Mouse (Mus musculus): Measurements from ENCODE around the gene Clcn7.

Gene Clcn7

DNA sequence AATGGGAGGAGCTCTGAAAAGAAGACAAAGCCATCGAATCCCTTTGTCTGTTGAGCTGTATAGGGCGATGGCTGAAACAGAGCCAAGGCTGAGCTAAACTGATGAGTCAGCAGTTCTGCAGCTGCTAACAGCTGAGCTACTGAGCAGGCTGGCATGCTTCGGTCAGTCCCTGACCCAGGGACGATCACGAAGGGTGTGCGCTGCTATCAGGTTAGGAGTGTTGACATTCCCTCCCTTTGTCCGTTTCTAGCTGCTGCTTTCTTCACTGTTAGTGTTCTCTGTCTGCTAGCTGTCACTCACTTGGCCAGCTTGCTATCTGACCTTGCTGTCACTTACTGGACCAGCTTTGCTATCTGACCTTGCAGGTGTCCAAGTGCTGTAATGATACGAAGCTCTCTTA, 6.1 kb upstream of the Clcn7 start:
- no peak for ATAC-seq (ENCODE audit: low TSS enrichment)

- no peak for ATAC-seq (ENCODE audit: low TSS enrichment)
These were observed 5.5 kb upstream of the Clcn7 start for GRCm38 (mm10) chr17:25127681-25128080.

DNA sequence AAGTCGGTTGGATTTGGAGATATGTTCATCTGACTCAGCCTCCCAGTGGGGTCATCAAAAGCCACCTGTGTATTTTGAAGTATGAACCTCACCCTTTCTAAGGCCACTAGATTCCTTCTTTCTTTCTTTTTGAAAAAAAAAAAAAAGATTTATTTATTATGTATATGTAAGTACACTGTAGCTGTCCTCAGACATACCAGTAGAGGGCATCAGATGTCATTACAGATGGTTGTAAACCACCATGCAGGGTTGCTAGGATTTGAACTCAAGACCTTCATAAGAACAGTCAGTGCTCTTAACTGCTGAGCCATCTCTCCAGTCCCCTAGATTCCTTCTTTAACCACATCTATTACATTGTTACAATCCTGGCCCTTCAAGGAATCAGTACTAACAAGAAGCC, 3.1 kb upstream of the Clcn7 start:
- ATAC-seq (ENCODE audit: low TSS enrichment), result no peak

- ATAC-seq (ENCODE audit: low TSS enrichment), result no peak
These were observed 2.4 kb downstream of the Clcn7 start for GRCm38 (mm10) chr17:25135622-25136021.

DNA sequence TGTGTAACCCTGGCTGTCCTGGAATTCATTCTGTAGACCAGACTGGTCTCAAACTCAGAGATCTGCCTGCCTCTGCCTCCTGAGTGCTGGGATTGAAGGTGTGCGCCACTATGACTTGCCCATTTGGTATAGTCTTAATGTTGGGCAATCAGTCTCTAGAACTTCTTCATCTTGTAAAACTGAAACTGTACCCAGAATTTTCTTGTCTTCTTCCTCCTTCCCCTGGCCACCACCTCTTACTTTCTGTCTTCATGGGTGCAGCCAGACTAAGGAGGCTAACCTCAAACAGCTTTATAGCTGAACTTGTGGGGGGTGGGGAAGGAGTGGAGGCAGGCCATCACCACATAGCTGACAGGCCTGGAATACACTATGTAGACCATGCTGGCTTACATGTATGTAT, 5.6 kb downstream of the Clcn7 start:
- ATAC-seq (ENCODE audit: low TSS enrichment), result no peak

DNA sequence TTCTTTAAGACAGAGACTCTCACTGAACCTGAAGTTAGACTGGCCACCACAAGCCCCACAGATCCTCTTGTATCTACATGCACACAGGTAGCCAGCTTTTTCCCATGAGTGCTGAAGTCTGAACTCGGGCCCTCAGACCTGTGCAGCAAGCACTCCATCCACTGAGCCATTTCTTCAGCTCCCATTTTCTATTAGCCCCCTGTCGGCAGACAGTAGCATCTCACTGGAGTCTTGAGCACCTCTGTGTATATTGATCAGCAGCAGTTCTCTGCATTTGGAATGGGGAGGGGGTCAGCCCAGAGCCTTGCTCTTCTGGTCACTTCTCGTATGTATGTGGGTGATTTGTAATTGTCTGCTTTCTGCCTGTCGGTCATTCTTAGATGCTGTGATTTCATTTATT, 6.8 kb downstream of the Clcn7 start:
- no peak for ATAC-seq (ENCODE audit: low TSS enrichment)

DNA sequence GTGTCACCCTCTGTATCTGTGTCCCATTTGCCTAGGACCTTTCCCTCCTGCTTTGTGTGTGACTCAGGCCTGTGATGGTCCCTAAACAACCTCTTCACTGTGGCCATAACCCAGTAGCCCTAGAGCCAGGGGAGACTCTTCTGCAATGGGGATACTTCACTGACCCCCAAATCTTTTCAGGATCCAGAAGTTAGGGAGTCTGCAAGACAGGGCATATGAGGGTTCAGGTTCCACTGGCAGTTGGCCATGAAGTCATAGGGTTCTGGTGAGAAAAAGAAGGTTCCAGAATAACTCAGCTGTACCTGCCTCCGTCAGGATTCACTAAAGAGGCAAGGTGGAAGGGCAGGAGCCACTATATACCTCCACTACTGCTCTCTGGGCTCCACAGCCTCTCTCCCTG, 29.0 kb downstream of the Clcn7 start, which contains the start of gene Ccdc154:
Ccdc154 (plus strand) TSS at position 301 of the 400 bp plus-strand sequence.
- ATAC-seq (ENCODE audit: low TSS enrichment), result no peak

DNA sequence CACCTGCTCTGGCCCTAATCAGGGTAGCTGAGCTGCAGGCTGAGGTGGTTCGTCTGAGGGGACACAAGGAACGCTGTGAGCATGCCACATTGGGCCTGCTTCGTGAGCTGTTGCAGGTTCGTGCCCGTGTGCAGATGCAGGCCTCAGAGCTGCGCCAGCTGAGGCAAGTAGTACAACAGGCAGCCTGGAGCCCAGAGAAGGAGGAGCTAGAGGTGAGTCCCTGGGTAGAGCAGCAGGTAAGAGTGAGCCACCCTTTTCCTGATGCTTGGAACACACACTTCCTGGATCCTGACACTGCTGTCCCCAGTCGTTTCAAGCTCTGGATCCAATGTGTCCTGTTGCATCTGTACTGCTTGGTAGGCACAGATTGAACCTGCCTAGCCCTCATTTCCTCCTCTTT, 30.2 kb downstream of the Clcn7 start:
- ATAC-seq (ENCODE audit: low TSS enrichment), result no peak

DNA sequence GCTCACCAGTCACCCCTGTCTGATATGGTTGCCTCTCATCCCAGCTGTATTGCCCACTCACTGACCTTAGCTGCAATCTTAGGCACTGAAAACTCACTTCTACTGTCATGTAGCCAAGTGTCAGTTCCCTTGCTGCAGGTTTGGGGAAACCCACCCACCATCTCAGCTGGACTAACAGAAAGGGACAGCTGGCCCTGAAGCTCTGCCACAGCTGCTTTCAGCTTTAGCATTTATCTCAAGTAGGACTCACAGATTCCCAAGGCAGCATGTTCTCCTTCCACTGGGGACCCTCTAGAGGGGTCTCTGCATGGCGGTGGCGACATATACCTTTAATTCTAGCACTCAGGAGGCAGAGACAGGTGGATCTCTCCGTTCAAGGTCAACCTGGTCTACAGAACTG, 31.6 kb downstream of the Clcn7 start:
- no peak for ATAC-seq (ENCODE audit: low TSS enrichment)

GRCm38 (mm10) chr17:25165970-25166671, 32.9 kb downstream of the Clcn7 start:
- no peak for ATAC-seq (ENCODE audit: low TSS enrichment)

GRCm38 (mm10) chr17:25169706-25170105, 36.5 kb downstream of the Clcn7 start:
- no peak for ATAC-seq (ENCODE audit: low TSS enrichment)

DNA sequence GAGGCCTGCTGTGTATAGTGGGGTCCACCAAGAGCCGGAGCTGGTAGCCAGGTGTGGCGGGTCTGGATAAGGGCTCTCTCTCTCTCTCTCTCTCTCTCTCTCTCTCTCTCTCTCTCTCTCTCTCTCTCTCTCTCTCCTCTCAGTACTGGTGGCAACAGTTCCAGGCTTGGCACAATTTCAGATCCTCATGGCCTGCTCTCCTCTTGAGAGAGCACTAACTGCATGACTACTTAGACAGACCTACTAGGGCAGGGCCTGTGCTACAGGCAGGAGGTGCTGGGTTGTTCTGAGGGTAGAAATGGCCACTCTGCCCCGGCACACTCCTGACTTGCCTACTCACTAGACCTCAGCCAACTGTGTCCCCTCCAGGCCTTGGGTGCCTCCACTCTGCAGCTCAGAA, 39.4 kb downstream of the Clcn7 start:
- no peak for ATAC-seq (ENCODE audit: low TSS enrichment)

GRCm38 (mm10) chr17:25175411-25175810, 42.2 kb downstream of the Clcn7 start, which contains the start of gene Gm38655:
Gene Gm38655, minus strand, starts transcription at chr17:25175471.
- ATAC-seq (ENCODE audit: low TSS enrichment), result no peak

DNA sequence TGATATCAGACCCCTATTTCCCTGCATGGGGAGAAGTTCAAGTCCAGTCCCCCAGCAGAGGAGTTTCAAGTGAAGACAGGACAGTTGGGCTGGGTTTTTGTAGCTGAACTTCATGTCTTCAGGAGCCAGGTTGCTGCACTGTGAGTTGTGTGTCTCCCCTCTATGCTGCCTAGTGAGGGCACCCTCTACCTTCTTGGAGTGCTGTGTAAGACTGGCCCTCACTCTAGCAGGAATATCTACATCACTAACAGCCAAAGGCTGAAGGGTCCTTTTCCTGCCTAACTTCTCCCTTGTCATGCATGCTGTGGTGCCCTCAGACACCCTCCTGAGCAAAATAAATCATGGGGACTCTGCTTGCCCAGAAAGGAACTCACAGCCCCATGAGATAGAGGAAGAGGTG, 50.0 kb downstream of the Clcn7 start:
- ATAC-seq (ENCODE audit: low TSS enrichment), result no peak

DNA sequence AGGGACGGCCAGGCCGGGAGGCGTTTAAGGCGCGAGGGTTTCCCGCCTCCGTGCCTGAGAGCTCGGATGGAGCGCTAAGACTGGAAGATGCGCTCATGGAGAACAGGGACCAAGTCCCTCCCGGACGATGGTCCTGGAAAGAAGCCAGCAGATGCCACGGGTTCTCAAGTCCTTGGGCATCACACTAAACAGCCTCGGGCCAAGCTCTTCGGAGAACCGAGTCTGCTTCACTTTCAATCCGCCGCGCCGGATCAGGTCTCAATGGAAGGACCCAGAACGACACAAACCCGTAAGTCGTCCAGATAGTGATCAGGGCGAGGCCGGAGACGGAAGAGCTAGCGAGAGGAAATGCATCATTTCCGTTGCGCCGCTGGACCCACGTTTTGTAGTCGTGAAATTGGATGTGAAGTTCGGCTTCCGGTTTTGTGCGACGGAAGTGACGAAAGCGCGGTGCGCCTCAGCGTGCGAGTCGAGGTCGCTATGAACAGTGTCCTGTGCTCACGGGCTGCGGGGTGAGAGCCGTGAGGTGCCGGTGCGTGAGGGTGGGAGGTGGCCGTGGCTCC, 51.0 kb downstream of the Clcn7 start, which contains the start of gene BC003965:
BC003965 (plus strand) TSS at position 426 of the 563 bp plus-strand sequence.
- peak; percentile 92 for ATAC-seq (ENCODE audit: low TSS enrichment)

DNA sequence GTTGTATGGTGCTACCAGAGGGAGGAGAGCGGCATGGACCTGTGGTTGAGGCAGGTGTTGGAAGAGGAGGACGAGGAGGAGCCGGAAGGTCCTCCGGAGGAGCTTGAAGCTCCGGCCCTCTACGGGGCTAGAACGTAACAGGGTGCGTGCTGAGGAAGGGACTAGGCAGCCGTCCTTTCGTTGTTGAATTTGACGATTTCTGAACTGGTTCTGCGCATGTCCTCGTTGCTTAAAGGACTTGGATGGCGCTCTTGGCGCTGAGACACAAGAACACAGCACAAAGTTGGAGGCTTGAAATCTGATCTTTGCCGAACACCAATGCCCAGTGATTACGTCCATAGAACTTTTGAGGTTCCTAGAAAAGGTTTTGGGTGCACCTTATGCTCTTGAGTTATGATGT, 51.8 kb downstream of the Clcn7 start:
- ATAC-seq (ENCODE audit: low TSS enrichment), result 0 out of 2 replicates have a peak, but pooled peaks have one; percentile 3

GRCm38 (mm10) chr17:25187784-25188149, 54.6 kb downstream of the Clcn7 start:
- no peak for ATAC-seq (ENCODE audit: low TSS enrichment)

- no peak for ATAC-seq (ENCODE audit: low TSS enrichment)
These were observed 55.2 kb downstream of the Clcn7 start, which contains the start of gene Unkl for GRCm38 (mm10) chr17:25188150-25189031. Gene Unkl, plus strand, starts transcription at chr17:25188397.

- ATAC-seq (ENCODE audit: low TSS enrichment), result no peak
These were observed 55.9 kb downstream of the Clcn7 start for GRCm38 (mm10) chr17:25189091-25189490.

- ATAC-seq (ENCODE audit: low TSS enrichment), result no peak
These were observed 69.2 kb downstream of the Clcn7 start for GRCm38 (mm10) chr17:25202401-25202800.

DNA sequence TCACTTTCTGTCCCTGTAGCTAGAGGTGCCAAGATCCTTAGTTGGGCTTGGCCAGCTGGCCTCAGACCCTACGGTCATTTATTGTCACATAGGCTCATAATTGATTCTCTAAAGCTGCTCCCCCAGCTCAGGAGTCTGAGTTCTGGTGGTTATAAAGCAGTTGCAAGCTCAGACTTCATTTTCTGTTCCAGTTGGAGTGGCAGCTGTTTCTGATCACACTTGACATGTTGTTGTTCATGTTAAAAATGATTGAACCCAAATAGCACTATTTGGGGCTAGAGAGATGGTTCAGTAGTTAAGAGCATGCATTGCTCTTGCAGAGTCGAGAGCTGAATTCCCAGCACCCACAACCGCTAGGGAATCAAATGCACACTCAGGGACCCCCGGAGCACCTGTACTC, 76.8 kb downstream of the Clcn7 start:
- no peak for ATAC-seq (ENCODE audit: low TSS enrichment)

DNA sequence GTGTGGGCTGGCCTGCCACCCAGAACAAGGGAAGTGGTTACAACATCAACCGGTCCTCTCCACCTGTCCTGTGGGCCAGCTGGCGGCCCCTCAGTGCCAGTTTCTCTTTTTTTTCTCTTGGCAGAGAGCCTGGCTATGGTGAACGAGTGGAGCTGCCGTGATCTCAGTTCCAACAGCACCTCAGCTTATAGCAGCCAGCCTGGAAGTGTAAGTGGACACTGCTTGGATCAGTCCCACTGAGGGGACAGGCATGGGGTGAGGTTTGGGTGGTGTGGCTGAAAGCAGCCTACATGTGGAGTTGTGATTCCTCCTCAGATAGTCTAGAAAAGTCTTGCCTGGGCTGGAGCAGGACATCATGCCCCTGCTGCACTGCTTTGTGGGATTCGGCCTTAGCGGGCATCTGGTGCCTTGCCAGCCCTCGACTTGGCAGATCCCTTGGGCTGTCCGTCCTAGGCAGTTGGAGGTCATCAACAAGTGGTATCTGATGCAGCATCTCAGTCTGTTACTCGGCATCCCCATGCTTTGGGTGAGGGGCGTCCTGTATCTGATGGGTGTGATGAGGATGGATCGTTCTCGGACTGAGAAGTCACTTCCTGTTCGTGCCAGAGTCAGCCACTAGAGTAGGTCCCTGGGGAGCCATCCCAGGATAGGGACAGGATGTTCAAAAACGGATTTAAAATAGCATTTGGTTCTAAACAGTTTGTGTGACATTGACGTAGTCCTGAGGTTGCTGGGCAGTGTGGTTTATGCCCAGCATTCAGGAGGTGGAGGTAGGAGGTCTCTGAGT, 77.7 kb downstream of the Clcn7 start:
- ATAC-seq (ENCODE audit: low TSS enrichment), result peak; percentile 27; the same call in 1 of the 2 replicates

Measured in frontal cortex, adult (tissue).